Mouse (Mus musculus) mature B cell (primary cell): ENCODE data around the gene Sart1.
"Not testable (repeated sequence)": the region's sequence is repeated elsewhere in the genome, so short reads cannot be mapped to it uniquely, and the experiment has no call there.

Experiments
- in situ Hi-C: fragments of 300-500 bp; cut with MboI; formaldehyde crosslinking; loops from 2 replicates; pipeline ENCODE4 v1.14.3; 2019

Sart1 gene

DNA sequence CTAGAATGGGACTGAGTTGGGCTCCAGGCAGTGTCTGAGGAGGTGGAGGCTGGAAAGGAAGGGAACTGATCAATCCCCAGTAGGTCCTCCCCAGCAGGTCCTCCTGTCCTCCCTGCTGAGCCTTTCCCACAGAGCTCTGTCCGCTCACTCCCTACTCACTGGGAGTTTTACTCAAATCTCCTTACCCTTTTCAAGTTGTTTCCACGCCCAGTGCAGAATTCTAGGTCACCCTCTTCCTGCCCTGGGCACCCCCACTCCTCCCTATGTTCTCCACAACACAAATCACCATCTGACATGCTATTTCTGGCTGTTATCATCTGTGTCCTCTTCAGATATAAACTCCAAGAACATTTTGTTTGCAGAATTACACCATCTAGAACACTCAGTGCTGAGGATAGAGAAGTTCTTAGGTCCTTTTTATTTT, 26.0 kb upstream of the Sart1 start:
- in situ Hi-C loops = no loop called here

DNA sequence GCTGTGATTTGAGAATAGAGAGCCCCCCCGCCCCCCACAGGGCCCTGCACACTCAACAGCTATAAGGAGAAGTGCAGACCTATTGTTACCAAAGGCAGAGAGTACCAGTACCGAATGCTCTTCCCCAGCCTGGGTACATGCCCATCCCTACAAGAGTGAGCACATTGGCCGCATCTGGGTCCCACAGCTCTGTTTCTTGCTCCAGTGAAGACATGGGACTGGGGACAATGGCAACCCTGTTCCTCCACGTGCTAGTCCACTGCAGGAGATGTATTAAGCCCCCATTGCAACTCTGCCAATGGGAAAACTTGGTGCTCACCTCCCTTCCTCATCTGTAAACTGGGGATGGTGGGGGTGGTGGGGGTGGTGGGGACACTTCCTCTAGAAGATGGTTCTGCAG, 25.3 kb upstream of the Sart1 start:
- in situ Hi-C loops = no loop called here

DNA sequence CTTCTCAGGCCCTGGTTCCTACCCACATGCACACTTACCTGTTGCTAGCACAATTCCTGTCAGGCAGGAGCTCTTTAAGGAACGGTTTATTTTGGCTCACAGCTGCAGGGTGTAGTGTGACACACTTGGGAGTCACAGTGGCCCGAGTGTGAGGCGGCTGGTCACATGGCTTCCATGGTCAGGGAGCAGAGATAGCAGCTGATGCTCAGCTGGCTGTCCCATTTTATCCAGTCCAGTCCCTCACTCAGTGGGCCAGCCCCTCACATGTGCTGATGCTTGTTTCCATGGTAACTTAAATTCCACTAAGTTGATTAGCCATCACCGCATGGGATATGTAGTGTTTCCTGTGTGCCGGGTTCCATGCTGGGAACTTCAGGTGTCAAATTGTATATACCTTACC, 23.5 kb upstream of the Sart1 start:
- in situ Hi-C loops = no loop called here

DNA sequence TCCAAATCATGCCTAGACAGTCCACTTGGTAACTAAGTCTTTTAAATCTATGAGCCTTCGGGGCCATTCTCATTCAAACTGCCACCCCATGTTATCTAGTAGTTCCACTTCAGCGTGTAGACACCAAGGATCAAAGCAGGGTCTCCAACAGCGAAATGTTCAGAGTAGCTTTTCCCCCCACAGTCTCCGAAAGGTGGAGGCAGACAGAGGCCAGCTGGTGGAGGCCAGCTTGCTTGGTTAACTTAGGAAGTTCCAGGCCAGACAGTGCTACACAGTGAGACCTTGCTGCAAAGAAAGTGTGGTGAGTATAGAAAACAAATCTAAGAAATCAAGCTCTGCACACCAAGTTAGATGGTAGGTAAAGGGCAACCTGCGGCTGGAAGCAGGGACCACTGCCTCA, 22.1 kb upstream of the Sart1 start:
- in situ Hi-C loops = no loop called here

DNA sequence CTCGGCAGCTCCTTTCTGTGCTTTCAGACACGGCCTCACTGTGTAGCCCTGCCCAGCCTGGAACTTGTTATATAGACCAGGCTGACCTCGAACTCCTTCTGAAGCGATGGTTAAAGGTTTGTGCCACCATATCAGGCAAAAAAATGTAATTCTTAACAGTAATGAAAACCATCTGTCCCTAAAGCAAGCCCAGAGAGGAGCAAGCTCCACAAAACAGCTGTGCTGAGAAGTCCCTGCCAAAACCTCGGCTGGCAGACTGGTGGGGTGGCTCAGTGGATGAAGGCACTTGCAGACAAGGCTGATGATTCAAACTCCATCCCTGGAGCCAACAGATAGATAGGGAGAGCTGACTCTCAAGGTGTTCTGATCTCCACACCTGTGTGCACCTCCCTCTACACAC, 20.6 kb upstream of the Sart1 start:
- in situ Hi-C loops = no loop called here

DNA sequence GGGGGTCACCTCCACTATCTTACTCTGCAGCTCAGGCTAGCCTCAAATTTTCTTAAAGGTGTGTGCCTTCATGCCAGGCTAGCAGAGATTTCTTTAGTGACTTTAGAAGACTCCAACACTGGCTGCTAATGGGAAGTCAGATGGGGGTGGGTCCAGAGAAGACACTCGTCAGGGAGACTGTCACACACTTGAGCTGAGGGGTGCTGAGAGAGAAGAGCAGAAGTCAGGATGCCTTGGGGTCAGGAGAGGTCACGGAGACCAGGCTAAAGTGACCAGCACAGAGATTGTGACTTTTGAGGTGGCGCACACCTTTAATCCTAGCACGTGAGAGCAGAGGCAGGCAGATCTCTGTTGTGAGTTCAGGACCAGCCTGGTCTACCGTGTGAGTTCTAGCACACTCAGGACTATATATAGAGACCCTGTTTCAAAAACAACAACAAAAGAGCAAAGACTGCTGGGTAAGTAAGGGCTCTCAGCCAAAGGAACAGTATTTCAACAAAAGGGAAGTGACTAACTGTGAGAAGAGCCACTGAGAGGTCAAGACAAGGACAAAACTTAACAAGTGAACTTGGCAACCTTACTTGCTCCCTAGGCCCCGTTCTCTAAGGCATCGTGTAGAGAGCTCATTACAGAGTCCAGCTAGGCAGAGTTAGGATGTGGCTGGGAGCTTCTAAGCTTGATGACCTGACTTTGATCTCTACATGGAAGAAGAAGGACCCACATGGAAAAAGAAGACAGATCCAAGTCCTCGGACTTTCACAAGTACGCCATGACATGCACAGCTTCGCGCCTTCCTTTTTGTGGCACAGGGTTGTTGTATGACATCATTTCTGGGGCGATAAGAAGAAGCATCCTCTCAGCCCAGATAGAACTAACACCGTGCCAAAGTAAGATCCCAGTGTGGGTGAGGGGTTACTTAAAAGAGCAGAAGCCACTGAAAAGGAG, 19.8 kb upstream of the Sart1 start:
- in situ Hi-C loops = no loop called here

DNA sequence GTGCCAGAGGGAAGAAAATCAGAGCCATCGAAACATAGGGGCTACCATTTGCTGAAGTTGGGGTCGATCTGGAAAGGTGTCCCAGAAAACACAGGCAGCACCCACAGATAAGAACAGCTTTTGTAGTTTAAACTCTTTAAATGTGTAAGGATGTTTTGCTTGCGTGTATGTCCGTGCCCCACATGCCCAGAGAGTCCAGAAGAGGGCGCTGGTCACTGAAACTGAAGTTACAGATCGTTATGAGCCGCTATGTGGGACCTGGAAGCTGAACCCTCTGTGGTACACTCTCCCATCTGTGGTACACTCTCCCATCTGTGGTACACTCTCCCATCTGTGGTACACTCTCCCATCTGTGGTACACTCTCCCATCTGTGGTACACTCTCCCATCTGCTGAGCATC, 18.6 kb upstream of the Sart1 start:
- in situ Hi-C loops = no loop called here

DNA sequence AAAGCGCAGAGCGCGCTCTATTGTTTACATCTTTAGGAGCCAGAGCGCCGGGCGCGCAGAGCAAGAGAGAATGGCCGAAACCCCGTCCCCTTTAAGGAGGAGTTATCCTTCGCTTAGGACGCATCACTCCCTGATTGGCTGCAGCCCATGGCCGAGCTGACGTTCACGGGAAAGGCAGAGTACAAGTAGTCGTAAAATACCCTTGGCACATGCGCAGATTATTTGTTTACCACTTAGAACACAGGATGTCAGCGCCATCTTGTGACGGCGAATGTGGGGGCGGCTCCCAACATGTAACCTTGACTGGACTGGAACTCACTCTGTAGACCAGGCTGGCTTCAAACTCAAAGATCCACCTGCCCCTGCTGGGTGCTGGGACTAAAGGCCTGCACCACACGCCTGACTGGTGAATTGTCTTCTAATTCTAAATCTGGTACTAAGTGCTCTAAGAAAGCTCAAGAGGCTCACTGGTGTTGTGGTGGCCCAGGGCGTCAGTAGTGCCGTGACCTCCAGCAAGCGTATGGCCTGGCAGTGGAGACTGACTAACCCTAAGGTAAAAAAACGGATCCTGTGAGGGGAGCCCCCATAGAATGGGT, 18.1 kb upstream of the Sart1 start:
- in situ Hi-C loops = not testable (repeated sequence)

DNA sequence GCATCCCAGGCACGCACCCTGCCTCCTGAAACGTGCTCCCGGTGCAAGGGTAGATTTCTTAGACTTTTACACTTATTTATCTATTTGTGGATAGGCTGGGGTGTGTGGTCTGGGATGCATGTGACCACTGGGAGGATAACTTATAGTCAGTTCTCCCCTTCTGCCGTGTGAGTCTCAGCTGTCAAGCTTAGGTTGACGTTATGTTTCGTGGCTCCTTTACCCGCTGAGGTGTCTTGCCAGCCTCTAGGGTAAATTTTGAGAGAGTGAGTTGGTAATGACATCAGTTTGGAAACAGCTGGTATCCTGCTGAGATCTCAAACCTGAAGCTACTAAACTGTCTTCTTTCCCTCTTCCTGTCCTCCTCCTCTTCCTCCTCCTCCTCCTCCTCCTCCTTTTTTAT, 17.4 kb upstream of the Sart1 start:
- in situ Hi-C loops = no loop called here

DNA sequence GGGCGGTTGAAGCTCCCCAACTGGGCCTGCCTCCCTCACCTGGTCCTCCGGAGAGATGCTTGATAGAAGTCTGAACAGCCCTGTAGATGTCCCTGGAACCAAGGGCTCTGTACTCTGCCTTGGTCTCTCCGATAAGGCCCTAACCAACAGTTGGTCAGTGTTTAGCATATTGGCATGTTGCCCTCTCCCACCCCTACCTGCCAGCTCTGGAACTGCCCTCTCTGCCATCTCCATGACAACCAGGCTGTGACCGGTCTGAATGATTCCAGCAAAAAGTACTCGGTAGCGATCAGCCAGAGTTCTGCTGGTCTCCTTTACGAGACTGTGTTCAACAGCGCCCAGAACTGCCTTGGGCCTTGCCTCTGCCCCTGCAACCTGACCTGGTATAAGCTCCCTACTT, 13.8 kb upstream of the Sart1 start, which contains the start of gene Tsga10ip:
Gene Tsga10ip (minus strand): TSS at position 234 of the 400 bp plus-strand sequence.
- in situ Hi-C loops = no loop called here

DNA sequence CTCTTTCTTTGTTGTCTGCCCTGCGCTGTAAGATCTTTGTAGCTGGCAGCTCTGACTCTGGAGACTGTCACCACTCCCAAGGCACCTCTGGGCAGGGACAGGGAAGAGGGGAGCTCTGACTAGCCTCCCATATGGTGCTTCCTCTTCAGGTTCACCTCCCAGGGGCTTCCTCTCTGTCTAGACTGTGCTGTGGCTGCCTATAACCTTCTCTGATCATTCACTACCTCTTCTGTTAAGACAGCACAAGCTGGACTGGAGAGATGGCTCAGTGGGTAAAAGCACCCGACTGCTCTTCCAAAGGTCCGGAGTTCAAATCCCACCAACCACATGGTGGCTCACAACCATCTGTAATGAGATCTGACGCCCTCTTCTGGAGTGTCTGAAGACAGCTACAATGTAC, 12.6 kb upstream of the Sart1 start:
- in situ Hi-C loops = not testable (repeated sequence)

DNA sequence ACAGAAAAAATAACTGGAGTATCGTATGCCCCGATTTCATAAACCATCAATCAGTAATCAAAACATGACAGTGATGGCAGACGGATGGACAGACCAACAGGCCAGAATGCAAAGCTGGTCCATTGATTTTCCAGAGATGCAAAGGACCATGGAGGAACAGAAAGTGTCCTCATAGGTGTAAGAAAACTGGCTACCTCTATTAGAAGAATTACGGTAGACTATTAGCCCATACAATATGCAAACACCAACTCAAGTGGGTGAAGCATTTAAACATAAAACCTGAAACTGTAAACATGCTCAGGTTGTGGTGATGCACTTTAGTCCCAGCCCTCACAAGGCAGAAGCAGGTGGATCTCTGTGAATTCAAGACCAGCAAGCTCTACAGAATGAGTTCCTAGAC, 6.9 kb upstream of the Sart1 start:
- in situ Hi-C loops = no loop called here

DNA sequence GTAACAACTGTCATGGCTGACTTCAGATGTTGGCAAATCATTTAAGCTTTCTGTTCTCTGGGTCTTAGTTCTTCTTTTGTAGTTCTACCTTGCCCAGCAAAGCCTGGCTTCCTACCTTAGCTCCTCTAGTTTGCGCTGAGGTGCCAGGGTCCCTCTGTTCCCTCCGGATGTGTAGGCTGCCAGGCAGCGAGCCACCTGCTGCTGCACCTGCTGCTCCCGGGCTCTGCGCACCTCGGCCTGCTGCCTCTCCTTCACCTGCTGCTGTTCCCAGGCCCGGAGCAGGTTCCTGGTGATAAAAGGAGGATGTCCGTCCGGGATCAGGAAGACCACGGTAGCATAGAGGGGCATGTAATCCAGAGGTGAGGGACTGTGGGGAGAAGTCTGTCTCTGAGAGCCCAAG, 5.7 kb upstream of the Sart1 start:
- in situ Hi-C loops = no loop called here

DNA sequence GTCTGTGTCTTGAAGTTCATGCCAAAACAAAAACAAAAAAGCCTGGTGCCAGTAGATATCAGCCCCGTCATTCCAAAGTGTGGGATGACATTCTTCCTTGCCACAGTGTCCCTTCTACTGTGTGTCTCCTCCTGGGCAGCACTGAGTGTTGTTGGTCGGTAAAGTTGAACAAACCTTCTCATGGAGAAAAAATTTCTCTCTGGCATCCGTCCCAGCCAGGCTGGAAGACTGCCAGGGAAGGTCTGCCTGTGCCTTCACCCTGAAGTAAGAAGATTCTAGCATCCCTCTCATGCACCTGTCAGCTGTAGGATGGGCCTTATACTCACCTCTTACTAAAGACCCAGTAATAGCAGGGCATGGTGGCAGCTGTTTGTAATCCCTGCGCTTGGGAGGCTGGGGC, 4.4 kb upstream of the Sart1 start:
- in situ Hi-C loops = no loop called here

DNA sequence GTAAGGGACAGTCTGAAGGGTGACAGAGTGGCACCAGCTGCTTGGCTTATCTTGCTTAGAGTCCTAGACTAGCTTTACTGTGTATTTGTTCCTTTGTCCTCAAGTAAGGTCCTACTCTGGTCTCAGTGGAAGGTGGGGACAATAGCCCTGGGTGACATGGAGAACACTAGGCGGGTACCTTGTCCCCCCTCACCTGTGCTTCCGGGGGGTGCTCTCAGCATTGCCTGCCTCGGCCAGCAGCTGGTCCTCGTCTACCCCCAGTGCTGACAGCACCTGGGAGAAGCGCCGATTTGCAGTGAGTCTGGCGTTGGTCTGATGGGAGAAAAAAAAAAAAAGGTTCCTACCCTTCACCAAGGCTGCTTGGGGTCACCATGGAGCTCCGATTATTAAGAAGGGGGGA, 1.9 kb upstream of the Sart1 start:
- in situ Hi-C loops = no loop called here

DNA sequence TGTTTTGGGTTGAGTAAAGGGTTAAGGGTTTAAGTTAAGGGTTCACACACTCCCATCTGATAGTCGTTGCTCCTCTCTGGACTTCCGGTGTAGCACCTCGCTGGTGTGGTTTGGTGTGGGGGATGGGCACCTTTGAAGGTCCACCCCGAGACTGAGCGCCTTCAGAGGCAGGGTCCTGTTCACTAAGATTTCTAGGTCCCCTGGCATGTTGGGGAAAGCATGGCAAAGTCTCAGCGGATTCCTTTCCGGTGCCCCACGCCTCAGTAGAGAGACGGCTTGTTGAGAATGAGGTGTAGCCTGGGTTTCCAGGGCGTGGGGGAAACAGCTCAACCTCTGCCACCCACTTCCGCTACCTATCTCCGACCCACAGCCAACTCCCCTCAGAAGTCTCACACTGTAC, 1.1 kb upstream of the Sart1 start:
- in situ Hi-C loops = no loop called here

DNA sequence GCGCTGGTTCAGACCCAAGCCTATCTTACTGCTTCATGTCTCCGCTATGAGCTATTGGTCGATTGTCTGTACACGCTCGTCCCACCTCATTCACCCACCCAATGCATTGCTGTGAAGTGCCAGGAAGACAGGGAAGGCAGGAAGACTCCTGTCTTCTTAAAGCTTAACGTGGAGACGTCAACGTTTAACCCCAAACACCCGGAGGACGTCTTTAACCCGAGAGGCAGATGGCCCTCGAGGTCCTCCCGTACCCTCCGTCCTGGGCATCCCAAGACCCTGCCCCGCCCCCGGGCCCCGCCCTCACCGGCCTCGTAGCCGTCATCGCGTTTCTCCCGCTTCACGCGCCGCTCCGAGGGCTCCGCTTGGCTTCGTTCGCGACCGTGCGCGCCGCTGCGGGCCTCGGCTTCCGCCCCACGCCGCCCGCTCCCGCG, 477 bp downstream of the Sart1 start:
- in situ Hi-C loops = no loop called here

DNA sequence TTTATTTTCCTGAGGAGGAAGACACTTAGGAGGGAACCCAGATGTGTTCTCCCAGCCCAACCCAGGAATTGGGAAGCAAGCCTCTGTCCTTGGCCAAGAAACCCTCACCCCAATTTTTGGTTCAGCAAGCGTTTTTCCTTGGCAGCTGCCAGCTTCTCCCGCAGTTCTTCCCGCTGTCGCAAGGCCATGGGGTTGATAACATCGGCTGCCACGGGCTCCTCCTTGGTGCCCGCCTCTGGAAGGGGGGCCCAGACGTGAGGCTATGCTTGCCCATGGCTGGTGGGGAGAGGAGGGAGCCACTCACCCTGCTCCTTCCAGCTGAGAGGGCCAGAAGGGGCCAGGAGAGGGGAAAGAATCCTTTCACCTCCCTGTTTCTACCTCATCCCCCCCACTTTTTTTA, 3.8 kb downstream of the Sart1 start:
- in situ Hi-C loops = no loop called here

DNA sequence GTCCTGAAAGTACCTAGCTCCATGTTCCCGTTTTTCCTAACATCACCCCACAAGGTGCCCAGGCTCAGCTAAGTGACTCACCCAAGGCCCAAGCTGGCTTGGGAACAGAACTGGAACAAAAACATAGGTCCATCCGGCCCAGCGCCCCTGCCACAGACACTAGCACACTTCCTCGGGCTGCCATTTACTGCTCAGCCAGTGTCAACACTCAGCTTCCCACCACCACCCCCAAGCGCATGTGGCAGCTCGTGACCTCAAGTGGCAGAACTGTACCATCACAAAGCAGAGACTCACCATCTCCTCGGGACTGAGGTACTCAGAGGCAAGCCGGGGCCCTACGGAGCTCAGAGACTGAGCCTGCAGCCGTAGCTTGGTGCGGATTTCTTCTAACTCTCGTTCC, 5.2 kb downstream of the Sart1 start:
- in situ Hi-C loops = no loop called here

DNA sequence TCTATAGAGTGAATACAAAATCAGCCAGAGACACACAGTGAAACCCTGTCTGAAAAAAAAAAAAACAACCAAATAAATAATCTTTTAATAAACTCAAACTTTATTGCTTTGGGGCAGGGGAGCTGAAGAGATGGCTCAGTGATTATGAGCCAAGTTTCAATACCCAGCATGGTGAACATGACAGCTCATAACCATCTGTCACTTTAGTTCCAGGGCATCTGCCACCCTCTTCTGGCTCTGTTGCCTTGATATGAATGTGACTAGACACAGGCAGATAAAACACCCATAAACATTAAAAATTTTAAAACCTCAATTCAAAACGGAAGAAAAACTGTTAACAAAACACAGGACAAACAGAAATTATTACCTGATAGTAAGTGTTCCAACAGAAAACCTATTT, 11.1 kb downstream of the Sart1 start:
- in situ Hi-C loops = no loop called here

DNA sequence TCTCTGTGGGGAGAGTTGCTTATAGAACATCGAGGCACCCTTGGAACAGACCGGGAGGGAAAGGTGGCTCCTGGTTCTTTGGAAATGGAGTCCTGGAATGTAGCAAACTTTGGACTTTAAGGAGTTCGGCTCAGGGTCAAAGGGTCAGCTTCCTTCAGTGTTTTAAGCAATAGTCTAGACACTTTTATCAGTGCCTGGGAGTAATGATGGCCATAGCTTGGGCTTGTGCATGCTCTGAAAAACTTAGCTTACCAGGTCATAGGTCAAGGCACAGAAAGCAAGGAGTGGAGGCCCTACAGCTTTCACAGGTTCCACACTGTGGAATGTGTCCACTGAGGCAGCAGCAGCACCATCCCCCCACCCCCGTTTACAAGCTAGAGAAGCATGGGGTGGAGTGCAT, 13.8 kb downstream of the Sart1 start:
- in situ Hi-C loops = no loop called here

DNA sequence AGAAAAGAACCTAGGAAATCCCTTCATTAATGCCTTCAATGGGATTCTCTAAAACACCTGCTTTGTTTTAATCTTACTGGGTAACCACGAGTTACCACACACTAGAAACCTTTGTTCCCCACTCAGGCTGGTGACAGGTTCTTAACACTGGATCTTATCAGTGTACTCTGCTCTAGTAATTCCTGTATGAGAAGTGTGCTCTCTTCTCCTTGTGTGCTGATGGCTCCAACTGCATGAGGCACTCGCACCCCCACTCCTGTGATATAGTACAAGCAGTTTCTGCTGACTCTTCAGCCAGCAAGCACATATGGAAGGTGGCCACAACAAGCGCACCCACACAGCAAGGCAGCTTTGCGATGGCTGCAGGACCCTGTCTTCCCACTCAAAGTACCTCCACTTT, 14.3 kb downstream of the Sart1 start:
- in situ Hi-C loops = no loop called here

DNA sequence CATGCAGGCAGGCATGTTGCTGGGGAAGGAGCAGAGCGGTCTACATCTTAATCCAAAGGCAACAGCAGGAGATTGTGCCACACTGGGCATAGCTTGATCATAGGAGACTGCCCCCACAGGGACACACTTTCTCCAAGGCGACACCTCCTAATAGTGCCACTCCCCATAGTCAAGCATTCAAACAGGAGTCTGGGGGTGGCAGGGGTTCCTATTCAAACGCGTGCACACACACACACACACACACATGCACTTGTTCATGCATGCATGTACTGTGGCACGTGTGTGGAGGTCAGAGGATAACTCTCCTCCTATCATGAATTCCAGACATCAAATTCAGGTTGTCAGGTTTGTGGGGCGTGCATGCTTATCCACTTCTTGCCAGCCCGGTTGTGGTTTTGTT, 15.8 kb downstream of the Sart1 start:
- in situ Hi-C loops = no loop called here

DNA sequence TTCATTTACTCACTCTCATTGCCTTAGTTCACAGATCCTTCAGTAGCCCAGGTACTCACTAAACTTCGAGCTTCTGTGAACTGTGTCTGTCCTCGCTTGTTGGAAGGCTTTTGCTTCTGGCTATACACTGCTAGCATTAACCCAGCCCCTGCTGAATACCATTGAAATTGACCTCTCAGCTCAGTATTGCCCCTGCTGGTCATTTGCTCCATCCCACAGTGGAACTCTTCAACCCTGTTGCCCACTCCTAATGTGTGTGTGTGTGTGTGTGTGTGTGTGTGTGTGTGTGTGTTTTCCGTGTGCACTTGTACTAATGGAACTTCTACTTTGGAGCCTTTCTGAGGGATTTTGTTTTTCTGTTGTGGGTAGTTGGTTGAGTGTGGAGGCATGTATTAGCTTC, 17.6 kb downstream of the Sart1 start:
- in situ Hi-C loops = no loop called here
